ENCODE assay signal across 8 mouse cellular contexts in the genomic region with DNA sequence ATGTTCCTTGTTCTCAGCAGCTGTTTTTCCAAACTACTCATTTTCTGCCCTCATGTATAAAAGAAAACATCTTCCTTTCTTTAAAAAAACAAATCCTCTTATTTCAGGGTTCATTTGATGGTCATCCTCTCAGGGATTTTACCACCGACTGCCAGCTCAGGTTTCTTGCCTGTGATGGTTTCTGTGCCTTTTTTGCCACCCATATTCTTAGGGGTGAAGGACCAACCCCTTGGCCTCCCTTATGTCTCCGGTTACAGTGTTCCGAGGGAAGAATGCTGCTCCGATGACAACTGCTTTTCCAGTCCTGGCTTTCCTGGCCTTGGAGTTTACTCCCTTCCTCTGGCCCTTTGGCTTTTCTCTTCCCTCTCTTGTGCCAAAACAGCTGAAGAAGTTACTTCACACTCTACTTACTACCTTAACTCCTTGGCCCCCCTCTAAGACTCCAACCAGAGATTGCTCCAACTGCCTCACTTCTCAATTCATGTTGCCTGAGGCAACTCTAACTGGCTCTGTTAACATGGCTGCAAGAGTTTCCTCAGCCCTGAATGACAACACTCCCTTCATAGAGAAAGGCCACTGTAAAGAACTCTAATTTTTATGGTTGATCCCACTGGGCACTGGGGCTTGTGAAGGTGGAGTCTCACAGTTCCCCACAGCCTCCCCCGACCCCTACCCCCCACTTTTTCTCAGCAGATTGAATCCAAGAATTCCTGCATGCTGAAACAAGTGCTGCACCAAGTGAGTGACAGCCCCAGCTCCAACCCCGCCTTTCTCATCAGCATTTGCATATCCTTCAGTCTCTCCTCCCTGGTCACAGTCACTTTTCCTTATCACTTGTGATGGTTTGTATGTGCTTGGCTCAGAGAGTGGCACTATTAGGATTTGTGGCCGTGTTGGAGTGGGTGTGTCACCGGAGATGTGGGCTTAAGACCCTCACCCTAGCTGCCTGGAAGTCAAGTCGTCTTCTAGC. TPM values are rescaled to one million over a fixed set of nuclear protein-coding genes. Genes with fewer than 3 reads are reported as not detected.
DNase-seq lines count a peak whose midpoint lies in the region; ATAC-seq and TF ChIP-seq lines count a peak whose summit lies in the region.

No protein-coding gene starts in this region.

- peak overlapping the region; percentile 5; the same call in 1 of the 2 replicates for H3K4me2 ChIP-seq in heart, embryonic 12.5 days
- peak overlapping the region; percentile 46 for H3K4me2 ChIP-seq in embryonic facial prominence, embryonic 13.5 days
- H3K4me2 ChIP-seq in limb, embryonic 14.5 days (replicated peaks; ENCODE audit: low read depth, low read length, severe bottlenecking), result no peak overlapping the region; the same call in 1 of the 2 replicates

- no peak for TF ChIP-seq EP300 in ES-Bruce4 (IDR thresholded peaks at IDR 0.05; ENCODE audit: insufficient read depth, low read depth, low read length)

- H3K9me3 ChIP-seq in heart, embryonic 12.5 days (replicated peaks), result no peaks in the 10 kb centered on the region
- H3K9me3 ChIP-seq in ES-Bruce4 (replicated peaks; ENCODE audit: control insufficient read depth, insufficient read depth, low read length, poor library complexity, severe bottlenecking), result no peaks in the 10 kb centered on the region
- no peaks in the 10 kb centered on the region for H3K9me3 ChIP-seq in embryonic facial prominence, embryonic 13.5 days
- H3K9me3 ChIP-seq in limb, embryonic 14.5 days (ENCODE audit: control insufficient read depth, low read length), result no peaks in the 10 kb centered on the region

- no peak for TF ChIP-seq POLR2A in ES-Bruce4 (IDR thresholded peaks at IDR 0.05; ENCODE audit: insufficient read depth, low read length)
- no peak for TF ChIP-seq POLR2A in limb, embryonic 14.5 days (IDR thresholded peaks at IDR 0.05; ENCODE audit: borderline replicate concordance, extremely low read depth, insufficient read depth, insufficient read length)

- H3K9ac ChIP-seq in heart, embryonic 12.5 days, result 0 out of 2 replicates have a peak overlapping the region, but pooled peaks have one; percentile 0
- H3K9ac ChIP-seq in ES-Bruce4 (ENCODE audit: low read depth, poor library complexity, severe bottlenecking), result no peak overlapping the region
- H3K9ac ChIP-seq in embryonic facial prominence, embryonic 13.5 days, result peak overlapping the region; percentile 46
- 0 out of 2 replicates have a peak overlapping the region, but pooled peaks have one; percentile 25 for H3K9ac ChIP-seq in limb, embryonic 14.5 days (ENCODE audit: low read depth, low read length, severe bottlenecking)

- intact Hi-C loops in heart, postnatal 36 days (cut with DNase I), result no loop called here

- no peak overlapping the region for H3K4me3 ChIP-seq in heart, embryonic 12.5 days
- no peak overlapping the region for H3K4me3 ChIP-seq in ES-Bruce4 (ENCODE audit: low read depth, low read length)
- no peak overlapping the region for H3K4me3 ChIP-seq in embryonic facial prominence, embryonic 13.5 days
- H3K4me3 ChIP-seq in limb, embryonic 14.5 days (replicated peaks; ENCODE audit: low read length), result 0 out of 2 replicates have a peak overlapping the region, but pooled peaks have one; percentile 2

- peaks cover 28% of the 10 kb centered on the region for H3K36me3 ChIP-seq in heart, embryonic 12.5 days
- peaks cover 4% of the 10 kb centered on the region for H3K36me3 ChIP-seq in ES-Bruce4 (ENCODE audit: control insufficient read depth, insufficient read depth, low read length, poor library complexity, severe bottlenecking)
- peaks cover 14% of the 10 kb centered on the region for H3K36me3 ChIP-seq in embryonic facial prominence, embryonic 13.5 days
- H3K36me3 ChIP-seq in limb, embryonic 14.5 days (ENCODE audit: control insufficient read depth, insufficient read depth, low read length), result peaks cover 25% of the 10 kb centered on the region

- no peaks in the 10 kb centered on the region for H3K27me3 ChIP-seq in heart, embryonic 12.5 days (replicated peaks)
- H3K27me3 ChIP-seq in ES-Bruce4 (ENCODE audit: control insufficient read depth, insufficient read depth, low read length, poor library complexity, severe bottlenecking), result no peaks in the 10 kb centered on the region
- H3K27me3 ChIP-seq in embryonic facial prominence, embryonic 13.5 days, result no peaks in the 10 kb centered on the region
- no peaks in the 10 kb centered on the region for H3K27me3 ChIP-seq in limb, embryonic 14.5 days (ENCODE audit: control insufficient read depth, insufficient read depth, low read length)

- peak overlapping the region; percentile 31; the same call in 1 of the 2 replicates for H3K27ac ChIP-seq in heart, embryonic 12.5 days (ENCODE audit: poor library complexity, severe bottlenecking)
- H3K27ac ChIP-seq in ES-Bruce4 (ENCODE audit: insufficient read depth, low read length), result peak overlapping the region; percentile 34
- peak overlapping the region; percentile 81 for H3K27ac ChIP-seq in embryonic facial prominence, embryonic 13.5 days
- peak overlapping the region; percentile 78 for H3K27ac ChIP-seq in limb, embryonic 14.5 days (replicated peaks; ENCODE audit: low read depth, low read length)

- no peak for DNase-seq in heart, postnatal 36 days
- DNase-seq in limb, embryonic 14.5 days (ENCODE audit: low spot score), result peak; percentile 46
- no peak for DNase-seq in natural killer cell, adult 2 months (ENCODE audit: low spot score in 2 of 2)
- DNase-seq in thymus, postnatal 25 days, result no peak

- H3K4me1 ChIP-seq in heart, embryonic 12.5 days (replicated peaks), result peaks cover 35% of the 10 kb centered on the region
- no peaks in the 10 kb centered on the region for H3K4me1 ChIP-seq in ES-Bruce4 (ENCODE audit: control insufficient read depth, insufficient read depth, low read length)
- H3K4me1 ChIP-seq in embryonic facial prominence, embryonic 13.5 days, result peaks cover 40% of the 10 kb centered on the region
- peaks cover 23% of the 10 kb centered on the region for H3K4me1 ChIP-seq in limb, embryonic 14.5 days (ENCODE audit: control insufficient read depth, insufficient read depth, low read length)

- ATAC-seq in heart, embryonic 12.5 days (ENCODE audit: insufficient number of reproducible peaks, low FRiP score), result no peak
- no peak for ATAC-seq in embryonic facial prominence, embryonic 13.5 days (ENCODE audit: insufficient number of reproducible peaks, insufficient read depth, low FRiP score, low TSS enrichment, low read depth)
- ATAC-seq in limb, embryonic 14.5 days (ENCODE audit: low FRiP score, low read depth), result no peak
- no peak for ATAC-seq in megakaryocyte progenitor cell, adult 5-6 weeks (replicated peaks; ENCODE audit: poor library complexity)

- TF ChIP-seq CTCF in ES-Bruce4 (IDR thresholded peaks at IDR 0.05; ENCODE audit: low read depth, low read length), result no peak

- WGBS in heart, embryonic 12.5 days, result 56% methylated on average over 9 of the region's 9 CpGs
- WGBS in embryonic facial prominence, embryonic 13.5 days, result 34% methylated on average over 9 of the region's 9 CpGs
- 49% methylated on average over 9 of the region's 9 CpGs for WGBS in limb, embryonic 14.5 days

RNA-seq across cellular contexts. Expression of a gene that starts 3.4 kb away (rescaled TPM):
- 62.6 and 68.6 TPM in 2 replicates for polyA plus RNA-seq in heart, embryonic 12.5 days (2016; fragmentation: Nextera tagmentation; extraction: Ambion mirVana)
- total RNA-seq in heart, postnatal 36 days (2021), result 10 to 100 TPM; 64.8 to 72.2 TPM
- 17.1 and 17.2 TPM in 2 replicates for polyA plus RNA-seq in ES-Bruce4 (2011; ENCODE audit: insufficient read depth, insufficient read length, low read depth, missing spikeins)
- 72.6 and 80.7 TPM in 2 replicates for polyA plus RNA-seq in embryonic facial prominence, embryonic 13.5 days (2015; fragmentation: Nextera tagmentation; extraction: Ambion mirVana)
- 28.2 and 37.4 TPM in 2 replicates for polyA plus RNA-seq in limb, embryonic 14.5 days (2012; rRNA removed)
- 62.7 and 68.1 TPM in 2 replicates for polyA plus RNA-seq in limb, embryonic 14.5 days (2014; fragmentation: Nextera tagmentation; extraction: Ambion mirVana)
- total RNA-seq in megakaryocyte progenitor cell, adult 5-6 weeks (2015), result 93.8 and 125 TPM in 2 replicates
- total RNA-seq in megakaryocyte progenitor cell, adult 5-6 weeks (2017), result 45.3 and 89.8 TPM in 2 replicates

RNA-seq across cellular contexts. Expression of a gene that starts 5.5 kb away (rescaled TPM):
- polyA plus RNA-seq in heart, embryonic 12.5 days (2016; fragmentation: Nextera tagmentation; extraction: Ambion mirVana), result 343 and 346 TPM in 2 replicates
- 10 to 100 TPM; 19.5 to 19.9 TPM for total RNA-seq in heart, postnatal 36 days (2021)
- polyA plus RNA-seq in ES-Bruce4 (2011; ENCODE audit: insufficient read depth, insufficient read length, low read depth, missing spikeins), result 141 and 173 TPM in 2 replicates
- 298 and 330 TPM in 2 replicates for polyA plus RNA-seq in embryonic facial prominence, embryonic 13.5 days (2015; fragmentation: Nextera tagmentation; extraction: Ambion mirVana)
- polyA plus RNA-seq in limb, embryonic 14.5 days (2012; rRNA removed), result 357 and 464 TPM in 2 replicates
- polyA plus RNA-seq in limb, embryonic 14.5 days (2014; fragmentation: Nextera tagmentation; extraction: Ambion mirVana), result 358 and 361 TPM in 2 replicates
- 90.7 and 110 TPM in 2 replicates for total RNA-seq in megakaryocyte progenitor cell, adult 5-6 weeks (2015)
- 136 and 153 TPM in 2 replicates for total RNA-seq in megakaryocyte progenitor cell, adult 5-6 weeks (2017)

RNA-seq across cellular contexts. Expression of a gene that starts 43.0 kb away (rescaled TPM):
- 48.3 and 56.7 TPM in 2 replicates for polyA plus RNA-seq in heart, embryonic 12.5 days (2016; fragmentation: Nextera tagmentation; extraction: Ambion mirVana)
- 10 to 100 TPM; 66.1 to 85.9 TPM for total RNA-seq in heart, postnatal 36 days (2021)
- 0.57 and 0.72 TPM in 2 replicates for polyA plus RNA-seq in ES-Bruce4 (2011; ENCODE audit: insufficient read depth, insufficient read length, low read depth, missing spikeins)
- polyA plus RNA-seq in embryonic facial prominence, embryonic 13.5 days (2015; fragmentation: Nextera tagmentation; extraction: Ambion mirVana), result 27.5 and 34.5 TPM in 2 replicates
- polyA plus RNA-seq in limb, embryonic 14.5 days (2012; rRNA removed), result 68.5 and 81.8 TPM in 2 replicates
- polyA plus RNA-seq in limb, embryonic 14.5 days (2014; fragmentation: Nextera tagmentation; extraction: Ambion mirVana), result 59.5 and 64.4 TPM in 2 replicates
- total RNA-seq in megakaryocyte progenitor cell, adult 5-6 weeks (2015), result 3.2 and 6.7 TPM in 2 replicates
- 0.44 and 0.87 TPM in 2 replicates for total RNA-seq in megakaryocyte progenitor cell, adult 5-6 weeks (2017)

Comparison
In these comparisons a context has a peak if more than half of its experiments do, and no peak if none do; other contexts are left out.
1. H3K27ac ChIP-seq: peak in every context shown above with its lines; median percentile 81 in embryonic facial prominence, embryonic 13.5 days; 78 in limb, embryonic 14.5 days; 34 in ES-Bruce4; 31 in heart, embryonic 12.5 days.
2. RNA of a gene that starts 43.0 kb away (polyA plus RNA-seq): 59.5 to 81.8 TPM in limb, embryonic 14.5 days, 48.3 to 56.7 TPM in heart, embryonic 12.5 days and 27.5 to 34.5 TPM in embryonic facial prominence, embryonic 13.5 days; 0.57 to 0.72 TPM in ES-Bruce4; every median in the first group is over 10 times any median in the second.